Mouse (Mus musculus): ENCODE measurements around the gene Endog.

DNA sequence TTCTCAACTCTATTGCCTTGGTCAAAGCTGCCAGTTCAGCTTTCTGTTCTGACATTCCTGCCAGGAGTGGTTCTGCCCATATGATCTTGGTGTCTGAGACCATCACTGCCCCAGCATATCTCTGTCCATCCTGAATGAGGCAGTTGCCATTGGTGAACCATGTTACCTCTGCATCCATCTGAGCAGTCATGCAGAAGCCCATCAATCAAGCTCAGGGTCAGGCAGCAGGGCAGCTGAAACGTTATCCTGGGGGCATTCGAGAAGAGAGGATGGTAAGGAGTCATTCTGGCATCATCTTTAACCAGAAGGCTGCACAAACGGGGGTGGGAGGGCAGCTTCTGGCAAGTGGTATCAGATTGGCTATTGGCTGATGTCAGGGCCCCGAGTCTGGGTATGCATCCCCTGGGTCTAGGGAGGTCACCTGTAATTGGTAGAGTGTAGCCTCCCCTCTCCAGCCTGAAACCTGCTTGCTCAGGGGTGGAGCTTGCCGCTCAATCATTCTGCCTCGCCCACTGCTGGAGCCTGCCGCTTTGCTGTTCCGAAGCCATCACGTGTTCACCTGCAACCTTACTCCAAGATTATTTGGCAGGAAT, 6.9 kb upstream of the Endog start:
- TF ChIP-seq CTCF (IDR thresholded peaks at IDR 0.05; ENCODE audit: low read depth, low read length) (no peak), GATA1 (IDR thresholded peaks at IDR 0.05; ENCODE audit: borderline replicate concordance, low read length) (no peak)

Measured in G1E (cell line).